Mouse (Mus musculus): ENCODE results near the gene Msl1. TPM values are rescaled to one million over a fixed set of nuclear protein-coding genes. Genes with fewer than 3 reads are reported as not detected.

Gene Msl1
- polyA plus RNA-seq, 1 experiment from 2014 or later: 38.8 TPM

DNA sequence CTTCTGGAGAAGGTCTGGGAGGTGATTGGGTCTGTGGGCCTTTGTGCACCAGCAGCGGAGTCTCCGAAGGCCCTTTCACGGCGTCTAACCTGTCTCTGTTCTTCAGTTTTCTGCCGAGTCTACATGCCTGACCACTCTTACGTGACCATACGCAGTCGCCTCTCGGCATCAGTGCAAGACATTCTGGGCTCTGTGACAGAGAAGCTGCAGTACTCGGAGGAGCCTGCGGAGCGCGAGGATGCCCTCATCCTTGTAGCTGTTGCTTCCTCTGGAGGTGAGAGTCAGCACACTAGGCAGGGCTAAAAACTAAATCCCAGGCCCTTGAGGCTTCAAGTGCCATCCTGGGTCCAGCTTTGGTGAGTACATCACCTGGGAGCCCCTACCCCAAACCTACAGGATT lies 50.7 kb downstream of the Msl1 start:
- Histone ChIP-seq H3K4me3 (no peak overlapping the region), H3K4me2 (replicated peaks) (no peak overlapping the region), H3K36me3 (no peaks in the 10 kb centered on the region), H3K27me3 (peaks cover 3% of the 10 kb centered on the region; the same call in 1 of the 2 replicates), H3K9me3 (replicated peaks) (no peaks in the 10 kb centered on the region), H3K27ac (no peak overlapping the region), H3K9ac (no peak overlapping the region), H3K4me1 (peaks cover 21% of the 10 kb centered on the region)
- WGBS: 54% methylated on average over 13 of the region's 13 CpGs
- ATAC-seq (ENCODE audit: low FRiP score): no peak

DNA sequence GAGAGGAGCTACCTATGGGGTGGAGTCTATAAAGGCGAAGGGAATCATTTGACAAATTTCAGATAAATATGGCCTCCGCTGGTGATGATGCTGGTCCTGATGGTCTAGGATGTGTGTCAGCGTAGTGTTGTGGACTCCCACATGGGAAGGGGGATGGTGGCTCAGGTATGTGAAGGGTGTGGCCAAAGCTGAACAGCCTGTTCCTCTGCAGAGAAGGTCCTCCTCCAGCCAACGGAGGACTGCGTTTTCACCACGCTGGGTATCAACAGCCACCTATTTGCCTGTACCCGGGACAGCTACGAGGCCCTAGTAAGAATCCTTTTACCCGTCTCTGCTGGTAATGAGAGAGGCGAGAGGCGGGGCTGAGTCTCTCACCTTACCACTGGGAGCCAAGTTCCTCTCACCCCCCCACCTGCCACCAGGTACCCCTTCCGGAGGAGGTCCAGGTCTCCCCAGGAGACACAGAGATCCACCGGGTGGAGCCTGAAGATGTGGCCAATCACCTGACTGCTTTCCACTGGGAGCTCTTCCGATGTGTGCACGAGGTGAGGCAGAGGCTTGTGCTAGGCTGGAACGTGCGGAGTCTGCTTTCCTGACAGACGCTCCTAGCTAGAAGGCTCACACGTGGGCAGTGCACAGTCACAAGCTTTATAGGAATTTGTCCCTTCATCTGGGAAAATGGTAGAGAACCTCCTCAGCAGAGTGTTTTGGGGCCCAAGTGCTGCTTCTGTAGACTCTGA lies 51.7 kb downstream of the Msl1 start:
- WGBS: 67% methylated on average over 19 of the region's 19 CpGs
- H3K27me3 ChIP-seq: peaks cover 5% of the 10 kb centered on the region; the same call in 1 of the 2 replicates
- no peaks in the 10 kb centered on the region for H3K9me3 ChIP-seq (replicated peaks)
- no peak overlapping the region for H3K9ac ChIP-seq
- H3K27ac ChIP-seq: no peak overlapping the region
- no peak overlapping the region for H3K4me3 ChIP-seq
- H3K4me2 ChIP-seq (replicated peaks): no peak overlapping the region
- H3K36me3 ChIP-seq: no peaks in the 10 kb centered on the region
- H3K4me1 ChIP-seq: peaks cover 22% of the 10 kb centered on the region
- no peak for ATAC-seq (ENCODE audit: low FRiP score)

GRCm38 (mm10) chr11:98849196-98849894 lies 54.0 kb downstream of the Msl1 start:
- H3K27me3 ChIP-seq: peaks cover 5% of the 10 kb centered on the region; the same call in 1 of the 2 replicates
- peak; percentile 61; the same call in 1 of the 2 replicates for ATAC-seq (ENCODE audit: low FRiP score)
- H3K9me3 ChIP-seq (replicated peaks): no peaks in the 10 kb centered on the region
- peaks cover 28% of the 10 kb centered on the region for H3K4me1 ChIP-seq
- H3K27ac ChIP-seq: no peak overlapping the region
- H3K4me3 ChIP-seq: no peak overlapping the region
- H3K36me3 ChIP-seq: no peaks in the 10 kb centered on the region
- WGBS: 10% methylated on average over 15 of the region's 19 CpGs
- H3K4me2 ChIP-seq (replicated peaks): no peak overlapping the region
- H3K9ac ChIP-seq: peak overlapping the region; percentile 1; the same call in 1 of the 2 replicates

GRCm38 (mm10) chr11:98850100-98851093 lies 55.1 kb downstream of the Msl1 start:
- H3K9me3 ChIP-seq (replicated peaks): no peaks in the 10 kb centered on the region
- peak; percentile 65; the same call in 1 of the 2 replicates for ATAC-seq (ENCODE audit: low FRiP score)
- peaks cover 28% of the 10 kb centered on the region for H3K4me1 ChIP-seq
- H3K27ac ChIP-seq: peak overlapping the region; percentile 44; the same call in 1 of the 2 replicates
- WGBS: 61% methylated on average over 26 of the region's 26 CpGs
- peaks cover 5% of the 10 kb centered on the region; the same call in 1 of the 2 replicates for H3K27me3 ChIP-seq
- H3K36me3 ChIP-seq: no peaks in the 10 kb centered on the region
- H3K4me3 ChIP-seq: 0 out of 2 replicates have a peak overlapping the region, but pooled peaks have one; percentile 9
- H3K9ac ChIP-seq: 0 out of 2 replicates have a peak overlapping the region, but pooled peaks have one; percentile 9
- peak overlapping the region; percentile 39 for H3K4me2 ChIP-seq (replicated peaks)

- Histone ChIP-seq H3K9me3 (replicated peaks) (no peaks in the 10 kb centered on the region), H3K9ac (no peak overlapping the region), H3K27me3 (peaks cover 5% of the 10 kb centered on the region; the same call in 1 of the 2 replicates), H3K4me3 (no peak overlapping the region), H3K27ac (no peak overlapping the region), H3K36me3 (no peaks in the 10 kb centered on the region), H3K4me1 (peaks cover 25% of the 10 kb centered on the region), H3K4me2 (replicated peaks) (no peak overlapping the region)
- 88% methylated on average over 8 of the region's 8 CpGs for WGBS
- ATAC-seq (ENCODE audit: low FRiP score): no peak
Observed at GRCm38 (mm10) chr11:98854116-98854515, 58.8 kb downstream of the Msl1 start.

GRCm38 (mm10) chr11:98854659-98855058 lies 59.3 kb downstream of the Msl1 start:
- peaks cover 5% of the 10 kb centered on the region; the same call in 1 of the 2 replicates for H3K27me3 ChIP-seq
- H3K4me2 ChIP-seq (replicated peaks): no peak overlapping the region
- H3K4me3 ChIP-seq: no peak overlapping the region
- peaks cover 20% of the 10 kb centered on the region for H3K4me1 ChIP-seq
- H3K9ac ChIP-seq: no peak overlapping the region
- no peaks in the 10 kb centered on the region for H3K9me3 ChIP-seq (replicated peaks)
- no peak overlapping the region for H3K27ac ChIP-seq
- H3K36me3 ChIP-seq: no peaks in the 10 kb centered on the region
- ATAC-seq (ENCODE audit: low FRiP score): no peak
- WGBS: 93% methylated on average over 2 of the region's 2 CpGs

Other genes starting within 250 kb of the Msl1 start
- 0.09 TPM in 1 of 2 replicates, not detected in the other for gene Ikzf3, start 249.5 kb upstream of the Msl1 start, polyA plus RNA-seq (2016; fragmentation: Nextera tagmentation; extraction: Ambion mirVana)
- 0.17 and 0.38 TPM in 2 replicates for gene Zpbp2, start 244.4 kb upstream of the Msl1 start, polyA plus RNA-seq (2016; fragmentation: Nextera tagmentation; extraction: Ambion mirVana)
- gene Ormdl3, start 208.1 kb upstream of the Msl1 start, polyA plus RNA-seq (2016; fragmentation: Nextera tagmentation; extraction: Ambion mirVana): 69.8 and 71.4 TPM in 2 replicates
- not detected in 2 replicates for gene Lrrc3c, start 197.2 kb upstream of the Msl1 start, polyA plus RNA-seq (2016; fragmentation: Nextera tagmentation; extraction: Ambion mirVana)
- gene Gm12355, start 169.9 kb upstream of the Msl1 start, polyA plus RNA-seq (2016; fragmentation: Nextera tagmentation; extraction: Ambion mirVana): 0.49 and 0.55 TPM in 2 replicates
- not detected in 2 replicates for gene Gsdma3, start 169.2 kb upstream of the Msl1 start, polyA plus RNA-seq (2016; fragmentation: Nextera tagmentation; extraction: Ambion mirVana)
- gene Gsdma2, start 148.8 kb upstream of the Msl1 start, polyA plus RNA-seq (2016; fragmentation: Nextera tagmentation; extraction: Ambion mirVana): not detected in 2 replicates
- not detected in 2 replicates for gene Gsdma, start 131.2 kb upstream of the Msl1 start, polyA plus RNA-seq (2016; fragmentation: Nextera tagmentation; extraction: Ambion mirVana)
- gene Psmd3, start 113.0 kb upstream of the Msl1 start, polyA plus RNA-seq (2016; fragmentation: Nextera tagmentation; extraction: Ambion mirVana): 222 and 226 TPM in 2 replicates
- gene Csf3, start 94.3 kb upstream of the Msl1 start, polyA plus RNA-seq (2016; fragmentation: Nextera tagmentation; extraction: Ambion mirVana): not detected in 2 replicates
- 85.0 and 86.9 TPM in 2 replicates for gene Med24, start 66.1 kb upstream of the Msl1 start, polyA plus RNA-seq (2016; fragmentation: Nextera tagmentation; extraction: Ambion mirVana)
- gene Thra, start 54.9 kb upstream of the Msl1 start, polyA plus RNA-seq (2016; fragmentation: Nextera tagmentation; extraction: Ambion mirVana): 67.2 and 68.4 TPM in 2 replicates
- gene Nr1d1, start 20.2 kb upstream of the Msl1 start, polyA plus RNA-seq (2016; fragmentation: Nextera tagmentation; extraction: Ambion mirVana): 1.2 and 1.3 TPM in 2 replicates
- gene Casc3, start 9.4 kb downstream of the Msl1 start, polyA plus RNA-seq (2016; fragmentation: Nextera tagmentation; extraction: Ambion mirVana): 62.5 and 66.5 TPM in 2 replicates
- 3.1 and 4.1 TPM in 2 replicates for gene Rapgefl1, start 41.3 kb downstream of the Msl1 start, polyA plus RNA-seq (2016; fragmentation: Nextera tagmentation; extraction: Ambion mirVana)
- 4.7 and 5.0 TPM in 2 replicates for gene Wipf2, start 68.1 kb downstream of the Msl1 start, polyA plus RNA-seq (2016; fragmentation: Nextera tagmentation; extraction: Ambion mirVana)
- gene Cdc6, start 112.3 kb downstream of the Msl1 start, polyA plus RNA-seq (2016; fragmentation: Nextera tagmentation; extraction: Ambion mirVana): 19.0 and 20.2 TPM in 2 replicates
- 38.6 and 46.9 TPM in 2 replicates for gene Rara, start 132.3 kb downstream of the Msl1 start, polyA plus RNA-seq (2016; fragmentation: Nextera tagmentation; extraction: Ambion mirVana)
- gene Gjd3, start 187.5 kb downstream of the Msl1 start, polyA plus RNA-seq (2016; fragmentation: Nextera tagmentation; extraction: Ambion mirVana): 0.88 and 1.1 TPM in 2 replicates
- 195 and 199 TPM in 2 replicates for gene Top2a, start 228.7 kb downstream of the Msl1 start, polyA plus RNA-seq (2016; fragmentation: Nextera tagmentation; extraction: Ambion mirVana)
- gene Igfbp4, start 245.7 kb downstream of the Msl1 start, polyA plus RNA-seq (2016; fragmentation: Nextera tagmentation; extraction: Ambion mirVana): 428 and 445 TPM in 2 replicates